Mouse (Mus musculus) cerebellum, adult 11-12 months (tissue): ENCODE measurements around the gene Sucla2.

Experiments used
- DNase-seq: peaks from one replicate; pipeline ENCODE4 v3.0.0; 2022

The Sucla2 gene

GRCm38 (mm10) chr14:73622988-73623387, 97.9 kb downstream of the Sucla2 start:
- DNase-seq = no peak

- no peak for DNase-seq
Observed at GRCm38 (mm10) chr14:73625469-73625868, 100.3 kb downstream of the Sucla2 start.

DNA sequence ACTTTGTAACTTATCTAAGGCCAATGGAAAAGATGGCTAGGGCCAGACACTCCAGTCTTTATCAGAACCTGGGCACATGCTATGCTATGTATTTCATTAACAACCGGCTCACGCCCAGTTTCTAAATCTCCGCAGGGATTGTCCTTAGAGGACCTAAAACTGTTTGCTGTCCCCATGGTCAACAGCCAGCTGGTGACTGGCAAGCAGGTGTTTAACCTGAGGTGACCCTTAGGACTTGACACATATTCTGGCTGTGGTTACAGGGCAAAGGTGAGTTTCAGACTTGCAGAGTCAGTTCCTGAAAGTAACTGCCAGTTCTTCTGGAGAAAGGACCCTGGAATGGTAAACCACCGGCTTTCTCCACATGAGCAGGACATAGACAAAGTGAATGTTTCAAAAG, 106.4 kb downstream of the Sucla2 start:
- no peak for DNase-seq

DNA sequence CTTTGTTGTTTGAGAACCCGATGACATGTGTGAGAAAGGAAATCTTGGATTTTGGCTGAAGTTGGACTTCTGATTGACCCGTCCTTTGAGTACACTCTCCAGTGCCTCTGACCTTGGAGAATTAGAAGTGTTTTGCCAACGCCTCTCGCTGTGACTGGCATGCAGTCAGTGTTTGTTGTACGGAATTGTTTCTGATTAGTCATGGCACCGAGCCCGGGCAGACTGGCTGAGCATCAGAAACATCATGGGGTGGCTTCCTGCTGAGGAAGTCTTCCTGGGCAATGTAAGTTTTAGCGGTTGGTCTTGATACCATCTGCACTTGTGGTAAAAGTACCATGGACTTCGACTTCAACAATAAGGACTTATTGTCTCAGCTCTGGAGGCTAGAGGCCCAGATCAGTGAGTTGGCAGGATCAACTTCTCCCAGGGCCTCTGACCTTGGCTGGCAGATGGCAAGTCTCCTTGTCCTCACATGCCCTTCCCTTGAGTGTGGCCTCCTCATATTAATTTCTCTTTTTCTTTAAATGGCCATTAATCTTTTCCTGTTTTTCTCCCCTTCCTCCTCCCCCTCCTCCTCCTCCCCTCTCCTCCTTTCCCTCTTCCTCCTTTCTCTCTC, 107.6 kb downstream of the Sucla2 start:
- peak; percentile 58 for DNase-seq

GRCm38 (mm10) chr14:73634356-73634755, 109.2 kb downstream of the Sucla2 start:
- DNase-seq = no peak

DNA sequence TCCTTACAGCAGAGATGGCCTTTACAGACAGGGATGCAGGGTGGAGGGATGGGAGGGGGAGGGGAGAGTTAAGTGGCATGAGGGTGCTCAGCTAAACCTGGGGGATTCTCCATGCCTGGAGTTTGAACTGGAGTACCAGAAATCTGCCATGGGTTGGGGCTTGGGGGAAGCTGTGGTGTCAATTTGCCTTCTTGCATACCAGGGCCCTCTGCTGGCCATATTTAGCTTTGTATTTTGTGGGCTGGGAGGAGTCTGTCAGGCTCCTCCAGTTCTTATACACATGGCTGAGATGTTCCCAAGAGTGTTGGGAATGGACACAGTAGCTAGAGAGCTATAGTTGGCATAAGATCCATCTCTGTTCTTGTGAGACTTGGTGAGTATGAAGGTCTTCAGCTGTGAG, 112.3 kb downstream of the Sucla2 start:
- DNase-seq = no peak
